Mouse (Mus musculus) hindlimb bud, embryonic 11.5 days (tissue): ENCODE measurements at regions not wholly inside any gene's neighbourhood (a gene's known extent, or its start where the extent isn't known, plus 50 kb on each side); places are given as distances from the start of the nearest gene placed in this dataset.

ENCODE experiments used
- DNase-seq: peaks from one replicate; pipeline ENCODE4 v3.0.0-alpha.2; 2012; ENCODE audit warnings: low read depth, low spot score; ENCODE audit errors: extremely low spot score

- no peak for DNase-seq
Observed at GRCm38 (mm10) chr10:125787441-125788060, 178.4 kb upstream of the Lrig3 start.

DNA sequence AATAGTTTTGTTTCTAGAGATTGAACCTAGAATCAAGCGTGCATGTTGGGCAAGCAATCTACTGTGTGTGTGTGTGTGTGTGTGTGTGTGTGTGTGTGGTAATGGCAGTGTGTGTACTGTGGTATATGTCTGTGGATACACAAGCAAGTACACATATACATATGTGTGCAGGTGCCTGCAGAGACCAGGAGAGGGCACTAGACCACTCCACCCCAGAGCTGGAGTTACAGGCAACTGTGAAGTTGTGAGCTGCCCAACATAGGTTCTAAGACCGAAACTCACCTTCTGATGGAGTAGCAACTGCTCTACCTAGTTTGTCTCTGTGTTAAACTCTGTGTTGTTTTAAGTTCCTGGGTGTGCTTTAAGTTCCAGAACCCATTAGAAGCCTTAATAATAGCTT is 177.7 kb upstream of the Lrig3 start:
- DNase-seq: no peak

DNA sequence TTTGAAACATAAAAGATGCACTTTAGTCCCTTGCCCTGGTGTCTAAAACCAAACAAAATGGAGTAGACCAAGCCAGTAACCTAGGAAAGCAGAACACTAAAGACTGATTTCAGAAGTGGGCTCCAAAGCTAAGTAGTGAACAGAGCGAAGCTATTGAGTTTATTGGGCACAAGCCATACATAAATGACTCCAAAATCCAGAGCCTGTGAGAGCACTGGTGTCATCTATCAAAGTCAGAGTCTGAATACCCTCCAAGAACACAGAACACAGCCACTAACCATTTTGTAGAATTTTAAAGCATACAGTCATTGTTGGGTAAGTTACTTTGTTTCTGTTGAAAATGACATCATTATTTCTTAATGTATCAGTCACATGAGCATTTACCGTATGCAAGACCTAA is 175.0 kb upstream of the Lrig3 start:
- no peak for DNase-seq

DNA sequence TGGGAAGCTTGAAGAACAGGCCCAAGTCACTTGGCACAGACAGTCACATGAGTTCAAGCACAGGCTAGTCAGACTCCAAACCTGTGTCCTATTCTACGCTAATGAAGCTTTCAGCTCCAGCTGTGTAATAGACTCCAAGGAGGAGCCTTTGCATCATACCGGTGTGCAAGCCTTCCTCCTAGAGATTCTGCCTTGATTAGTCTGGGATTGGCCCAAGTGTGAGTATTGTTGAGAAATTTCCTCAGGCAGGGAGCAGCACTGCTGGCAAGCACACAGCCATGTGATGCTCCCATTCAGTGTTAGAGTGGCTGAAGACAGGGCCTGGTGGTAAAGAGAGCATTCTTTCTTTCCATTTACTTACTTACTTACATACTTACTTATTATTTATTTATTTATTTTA is 171.5 kb upstream of the Lrig3 start:
- DNase-seq: no peak

- DNase-seq: no peak
Observed at GRCm38 (mm10) chr10:125795323-125795722, 170.6 kb upstream of the Lrig3 start.

- no peak for DNase-seq
Observed at GRCm38 (mm10) chr10:125798678-125799077, 167.3 kb upstream of the Lrig3 start.

DNA sequence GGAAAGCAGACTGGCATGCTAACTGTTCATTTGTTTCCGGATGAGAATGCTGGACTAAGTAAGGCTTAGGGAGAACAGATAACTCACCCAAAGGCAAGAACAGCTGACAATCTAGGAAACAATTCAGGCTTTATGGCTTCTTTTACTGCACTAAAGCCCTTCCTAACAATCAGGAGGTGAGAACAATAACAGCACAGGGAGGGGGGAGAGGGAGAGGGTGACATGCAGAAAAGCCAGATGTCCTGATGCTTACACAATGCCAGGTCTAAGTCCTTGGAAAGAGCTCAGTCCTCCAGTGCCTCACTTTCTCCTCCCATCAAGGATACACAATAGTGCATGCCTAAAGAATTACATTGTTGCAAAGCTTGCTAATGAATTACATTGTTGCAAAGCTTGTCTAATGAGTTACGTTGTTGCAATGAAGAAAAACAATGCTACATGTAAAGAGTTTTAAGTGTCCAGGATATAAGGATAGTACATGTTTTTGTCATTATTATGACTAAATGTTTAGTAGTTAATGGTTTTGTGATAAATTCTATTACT is 165.3 kb upstream of the Lrig3 start:
- DNase-seq: no peak

- no peak for DNase-seq
Observed at GRCm38 (mm10) chr10:125801450-125801849, 164.5 kb upstream of the Lrig3 start.

DNA sequence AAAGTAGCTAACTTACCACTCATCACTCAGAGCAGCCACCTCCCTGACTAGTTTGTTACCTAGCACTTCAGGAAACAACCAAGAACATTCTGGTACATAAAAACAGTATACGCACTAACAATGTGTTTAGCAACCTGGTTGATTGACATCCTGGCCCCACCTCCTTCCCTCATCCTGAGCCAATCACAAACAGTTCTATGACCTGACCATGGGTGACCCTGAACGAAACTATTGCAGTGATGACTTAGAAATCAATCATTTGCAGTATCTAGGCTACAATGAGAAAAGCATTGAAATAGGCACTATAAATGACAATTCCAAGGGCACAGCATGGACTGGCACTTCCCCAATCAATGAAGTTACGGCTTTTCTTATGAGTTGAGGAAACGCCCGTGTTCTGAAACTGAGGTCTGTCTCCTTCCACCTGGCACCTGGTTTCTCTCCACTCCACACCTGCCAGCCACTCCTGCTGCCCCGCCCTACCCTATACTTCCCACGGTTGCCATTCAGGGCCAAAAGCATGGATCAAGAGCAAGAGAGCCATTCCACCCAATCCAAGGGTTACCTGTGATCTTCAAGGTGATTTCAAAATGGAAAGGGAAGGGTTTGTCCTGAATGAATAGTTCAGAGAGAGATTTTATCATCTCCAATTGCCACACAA is 162.9 kb upstream of the Lrig3 start:
- DNase-seq: no peak

DNA sequence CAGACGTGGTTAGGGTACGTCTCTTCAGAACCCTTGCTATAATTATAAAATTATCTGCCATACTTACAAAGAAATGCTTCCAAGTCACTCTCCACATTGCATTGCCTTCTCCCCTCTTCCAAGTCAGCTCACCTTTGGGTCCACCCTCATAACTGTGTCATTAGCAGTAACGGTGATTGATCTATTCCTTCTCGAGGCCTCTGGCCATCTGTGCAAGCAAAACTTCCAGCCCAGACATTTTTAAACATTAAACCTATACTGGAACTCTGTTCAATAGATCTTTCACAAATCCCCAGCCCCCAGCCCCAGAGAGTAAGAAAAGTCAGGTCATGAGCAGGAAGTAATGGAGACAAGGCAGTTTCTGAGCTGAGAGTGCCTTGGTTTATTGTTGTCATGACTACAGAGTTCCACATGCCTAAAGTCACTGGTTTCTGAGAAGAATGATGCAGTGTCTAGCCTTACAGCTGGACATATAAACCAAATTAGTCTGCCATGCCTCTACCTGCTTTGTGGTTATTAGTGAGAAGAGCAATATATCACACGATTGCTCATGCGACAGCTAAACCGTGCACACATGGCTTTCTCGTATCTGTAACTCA is 156.1 kb upstream of the Lrig3 start:
- peak; percentile 89 for DNase-seq

- peak; percentile 71 for DNase-seq
Observed at GRCm38 (mm10) chr10:125810590-125810989, 155.4 kb upstream of the Lrig3 start.

DNA sequence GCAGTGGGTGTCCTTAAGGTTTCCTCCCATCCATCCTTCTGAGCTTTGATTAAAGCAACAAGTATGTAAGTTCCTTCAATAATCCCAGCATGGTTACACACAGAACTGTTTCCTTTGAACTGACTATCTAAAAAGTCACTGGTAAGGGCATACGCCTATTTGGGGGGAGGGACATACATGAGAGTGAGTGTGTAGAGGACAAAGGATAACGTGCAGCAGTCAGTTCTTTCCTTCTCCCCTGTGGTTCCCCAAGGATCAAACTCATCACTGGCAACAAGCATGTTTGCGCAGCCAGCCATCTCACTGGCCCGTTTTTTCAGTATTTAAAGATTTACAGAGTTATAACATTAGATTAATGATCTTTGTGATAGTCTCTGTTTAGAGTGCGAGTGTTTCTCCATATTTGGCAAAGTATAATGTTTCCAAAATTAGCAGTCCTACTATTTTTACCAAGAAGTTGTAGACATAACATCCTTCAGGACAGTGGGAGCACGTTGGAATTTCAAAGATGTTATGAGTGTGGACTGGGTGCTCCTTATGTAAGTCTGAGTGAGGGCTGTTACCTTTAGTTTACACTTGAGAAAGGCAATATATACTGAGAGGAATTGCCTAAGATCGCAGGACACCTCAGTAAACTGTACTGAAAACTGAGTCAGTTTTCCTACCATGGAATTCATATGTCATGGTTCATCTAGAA is 151.6 kb upstream of the Lrig3 start:
- no peak for DNase-seq

GRCm38 (mm10) chr10:125832134-125832533 is 133.8 kb upstream of the Lrig3 start:
- DNase-seq: no peak

GRCm38 (mm10) chr10:125832764-125833163 is 133.2 kb upstream of the Lrig3 start:
- DNase-seq: no peak

DNA sequence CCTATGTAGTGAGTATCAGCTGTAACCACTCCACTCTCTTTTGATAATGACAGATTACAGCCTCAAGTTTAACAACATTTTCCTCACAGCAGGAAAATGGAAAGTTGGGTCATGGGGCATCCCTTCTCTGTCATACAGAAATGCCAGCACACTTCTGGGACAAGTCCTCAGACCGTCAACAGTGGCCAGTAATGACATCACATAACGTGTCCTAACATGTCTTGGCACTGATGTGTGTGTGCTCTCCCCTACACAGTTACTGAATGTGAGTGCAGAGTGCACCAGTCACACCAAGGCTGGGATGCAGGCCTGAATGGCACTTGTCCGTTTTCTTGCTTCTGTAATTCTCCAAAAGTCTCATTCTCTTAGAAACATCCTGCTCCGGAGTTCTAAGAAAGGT is 132.0 kb upstream of the Lrig3 start:
- no peak for DNase-seq

- no peak for DNase-seq
Observed at GRCm38 (mm10) chr10:125838982-125839381, 127.0 kb upstream of the Lrig3 start.

DNA sequence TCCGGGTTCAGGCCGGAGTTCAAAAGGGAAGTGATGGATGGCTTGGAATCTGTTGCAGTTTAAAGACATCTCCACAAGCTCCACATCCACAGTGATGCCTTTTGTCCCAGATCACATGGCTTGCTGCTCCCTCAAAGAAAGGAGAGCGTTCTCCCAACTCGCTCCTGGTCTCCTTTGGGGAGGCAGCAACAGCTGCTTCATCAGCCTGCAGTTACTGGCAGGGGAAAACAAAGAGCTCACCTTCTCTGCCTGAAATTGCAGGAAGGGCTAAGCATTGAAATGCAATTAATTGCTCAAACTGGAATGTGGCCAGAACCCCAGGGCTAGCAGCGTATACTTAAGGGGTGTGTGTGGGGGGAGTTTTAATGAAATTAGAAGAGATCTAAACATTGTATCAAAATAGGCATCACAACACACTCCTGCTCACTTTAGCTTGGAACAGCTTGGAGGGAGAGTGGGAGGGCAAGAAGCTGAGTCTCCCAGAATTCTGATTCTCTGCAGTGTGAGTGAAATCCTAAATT is 126.3 kb upstream of the Lrig3 start:
- DNase-seq: no peak

DNA sequence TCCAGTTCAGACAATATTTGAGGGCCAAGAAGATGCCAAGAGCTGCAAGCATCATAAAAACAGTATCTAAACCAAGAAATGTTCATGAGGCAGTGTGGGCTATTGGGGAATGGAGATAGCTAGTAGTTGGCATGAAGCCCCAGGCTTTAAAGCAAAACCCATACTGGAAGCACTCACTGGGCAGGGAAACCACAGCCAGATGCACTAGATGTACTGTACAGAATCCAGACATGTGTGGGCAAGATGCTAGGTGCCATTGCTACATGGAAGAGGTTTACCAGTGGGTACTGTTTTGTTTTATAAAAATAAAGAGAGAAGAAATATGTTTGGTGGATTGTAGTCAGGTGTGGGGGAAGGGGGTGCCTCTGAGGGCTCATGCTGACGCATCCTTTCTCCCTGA is 125.6 kb upstream of the Lrig3 start:
- DNase-seq: no peak

DNA sequence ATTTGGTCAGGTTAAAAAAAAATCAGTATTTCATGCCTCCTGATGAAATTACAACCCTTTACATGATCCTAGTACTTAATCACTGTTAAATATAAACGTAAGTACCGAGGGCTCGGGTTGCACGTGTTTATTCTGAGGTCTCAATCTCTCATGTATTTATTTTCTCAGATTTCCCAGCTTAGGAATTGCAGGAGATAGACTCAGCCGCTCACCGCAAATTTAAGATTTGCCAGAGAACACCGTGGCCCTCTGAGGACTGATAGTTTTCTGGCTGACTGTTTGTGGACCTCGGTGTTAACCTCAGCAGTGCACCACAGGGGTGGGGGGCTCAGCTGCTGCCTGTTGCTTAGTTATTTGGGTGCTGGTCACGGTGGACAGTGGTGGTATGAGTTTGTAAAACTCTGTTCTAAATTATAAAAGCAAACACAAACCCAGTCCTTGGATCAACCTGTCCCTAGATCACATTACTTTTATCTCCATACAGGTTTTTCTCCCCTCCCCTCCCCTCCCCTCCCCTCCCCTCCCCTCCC is 121.6 kb upstream of the Lrig3 start:
- no peak for DNase-seq

DNA sequence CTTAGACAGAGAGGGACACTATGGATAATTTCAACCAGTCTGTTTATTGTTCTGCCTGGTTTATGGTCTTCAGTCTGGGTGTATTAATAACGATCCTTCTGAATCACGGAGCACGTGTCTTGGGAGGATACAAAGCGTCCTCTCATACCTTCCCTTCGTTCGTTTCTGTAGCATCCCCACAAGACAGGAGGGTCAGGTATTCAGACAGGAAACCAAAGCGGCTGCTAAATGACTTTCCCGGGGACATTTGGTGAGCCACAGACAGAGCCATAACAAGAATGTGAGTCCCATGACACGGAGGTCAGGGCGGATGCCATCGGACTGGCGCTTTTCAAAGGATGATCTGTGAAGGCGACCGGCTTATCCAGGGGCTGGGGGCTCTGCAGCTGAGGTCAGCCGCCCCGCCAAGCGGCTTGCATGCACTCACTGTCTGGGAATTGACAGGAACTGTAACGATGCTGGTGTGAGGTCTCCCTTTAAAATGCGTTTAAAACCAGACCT is 120.9 kb upstream of the Lrig3 start:
- peak; percentile 35 for DNase-seq

DNA sequence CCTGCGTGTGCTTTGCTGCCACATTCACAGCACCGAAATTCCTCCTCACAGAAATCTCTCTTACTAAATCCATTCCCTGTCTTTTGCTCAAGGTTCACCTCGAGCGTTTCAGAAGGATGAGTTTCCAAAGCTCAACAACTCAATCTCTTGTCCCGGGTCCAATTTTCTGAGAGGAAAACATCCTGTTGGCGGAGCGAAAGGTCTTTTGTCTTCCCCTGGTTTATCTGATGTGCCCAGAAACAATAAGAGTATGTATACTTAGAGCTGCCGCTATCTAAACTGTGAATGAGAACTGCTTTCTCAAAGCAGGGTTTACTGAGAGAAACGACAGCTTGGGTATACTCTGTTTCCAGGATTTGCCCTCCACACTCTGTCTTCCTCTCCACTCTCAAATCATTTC is 115.6 kb upstream of the Lrig3 start:
- no peak for DNase-seq
